Mouse (Mus musculus) CD4-positive helper T cell, adult 2 months (primary cell): Measurements from ENCODE around the gene Mief2.

Experiments
- DNase-seq: peaks from one replicate; pipeline ENCODE4 v3.0.0-alpha.2; 2012; ENCODE audit warnings: low read depth, missing footprints, low spot score

Mief2 gene

DNA sequence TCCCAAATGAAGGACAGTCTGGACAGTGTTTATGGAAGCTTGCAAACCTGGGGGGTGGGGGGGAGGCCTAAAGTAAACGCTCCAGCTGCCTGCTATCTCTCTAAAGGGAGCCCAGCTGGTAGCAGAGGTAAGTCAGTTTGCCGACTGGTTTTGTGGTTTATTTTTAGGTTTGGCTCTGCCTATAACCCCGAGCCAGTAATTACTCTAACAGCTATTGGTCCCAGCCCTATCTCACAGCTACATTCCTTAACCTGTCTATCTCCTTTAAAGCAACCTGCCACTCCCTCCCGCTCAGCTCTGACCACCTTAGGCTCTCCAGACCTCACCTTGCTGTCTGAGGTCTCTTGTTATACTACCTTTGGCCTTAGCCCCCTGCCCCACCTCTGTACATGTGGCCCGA is 8.9 kb upstream of the Mief2 start:
- DNase-seq, result no peak

DNA sequence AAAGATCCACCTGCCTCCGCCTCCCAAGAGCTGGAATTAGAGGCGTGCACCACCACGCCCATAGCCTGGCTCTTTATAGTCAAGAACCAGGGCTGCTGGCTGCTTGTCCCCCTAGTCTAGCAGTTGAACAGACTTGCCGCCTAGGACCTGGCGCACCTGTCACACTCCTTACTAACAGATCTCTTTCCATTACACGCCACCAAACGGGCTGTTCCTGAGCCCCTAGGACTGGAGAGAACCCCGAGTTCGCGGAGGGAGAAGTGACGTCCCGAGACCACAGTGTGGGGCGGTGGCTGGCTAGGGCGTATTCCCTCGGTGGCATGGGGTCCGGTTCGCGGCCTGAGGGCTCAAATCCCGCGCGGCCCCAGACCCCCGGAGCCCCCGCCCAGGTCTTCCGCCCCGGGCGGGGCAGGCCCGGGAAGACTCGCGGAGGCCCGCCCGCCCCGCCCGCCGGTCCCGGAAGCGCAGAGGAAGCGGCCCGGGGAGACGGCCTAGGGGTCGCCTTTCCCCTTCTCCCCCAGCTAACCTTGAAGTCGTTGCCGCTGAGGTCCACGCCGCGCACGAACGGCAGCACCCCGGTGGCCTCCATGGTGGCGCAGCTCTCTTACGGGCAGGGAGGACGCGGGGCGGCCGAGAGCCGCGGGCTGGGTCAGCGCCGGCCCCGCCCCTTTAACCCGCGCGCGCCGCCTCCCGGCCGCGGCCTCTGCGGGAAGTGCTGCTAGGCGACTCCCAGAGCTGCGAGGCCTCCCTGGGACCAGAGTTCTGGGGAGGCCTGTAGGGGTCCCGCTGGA is 1.4 kb upstream of the Mief2 start, which contains the start of gene Flii:
TSS of gene Flii (minus strand) at position 663 of the 791 bp plus-strand sequence.
- peak; percentile 87 for DNase-seq

DNA sequence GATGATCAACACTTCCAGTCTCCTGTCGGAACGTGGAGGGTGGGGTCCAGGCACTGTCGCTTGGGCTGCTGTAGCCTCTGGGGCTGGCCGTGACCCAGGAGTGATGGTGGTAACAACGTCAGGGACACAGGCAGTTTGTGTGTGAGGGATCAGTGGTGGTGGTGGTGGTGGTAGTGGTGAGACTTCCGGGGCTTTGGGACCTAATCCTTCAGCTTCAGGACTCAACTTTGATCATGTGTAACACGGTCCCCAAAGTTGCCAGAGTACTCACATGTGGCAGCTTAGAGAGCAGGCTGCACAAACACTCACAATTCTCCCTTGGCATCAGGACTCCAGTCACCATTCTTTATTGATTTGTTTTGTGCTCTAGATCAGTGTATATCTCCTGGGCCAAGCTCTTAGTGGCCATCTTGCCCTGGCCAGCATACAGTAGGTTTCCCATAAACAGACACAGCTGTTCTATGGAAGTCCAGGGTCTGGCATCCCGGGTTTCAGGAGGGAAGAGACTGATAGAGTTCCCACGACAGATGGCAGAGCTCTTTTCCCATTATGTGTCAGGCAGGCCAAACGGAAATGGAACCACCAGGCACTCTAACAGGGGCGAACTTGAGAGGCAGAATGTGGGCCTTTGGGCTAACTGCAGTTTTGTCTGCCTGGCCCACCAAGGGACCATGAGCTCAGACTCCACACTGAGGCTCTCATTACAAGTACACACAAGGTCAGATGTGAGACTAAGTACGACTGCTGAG is 632 bp upstream of the Mief2 start:
- DNase-seq, result no peak

DNA sequence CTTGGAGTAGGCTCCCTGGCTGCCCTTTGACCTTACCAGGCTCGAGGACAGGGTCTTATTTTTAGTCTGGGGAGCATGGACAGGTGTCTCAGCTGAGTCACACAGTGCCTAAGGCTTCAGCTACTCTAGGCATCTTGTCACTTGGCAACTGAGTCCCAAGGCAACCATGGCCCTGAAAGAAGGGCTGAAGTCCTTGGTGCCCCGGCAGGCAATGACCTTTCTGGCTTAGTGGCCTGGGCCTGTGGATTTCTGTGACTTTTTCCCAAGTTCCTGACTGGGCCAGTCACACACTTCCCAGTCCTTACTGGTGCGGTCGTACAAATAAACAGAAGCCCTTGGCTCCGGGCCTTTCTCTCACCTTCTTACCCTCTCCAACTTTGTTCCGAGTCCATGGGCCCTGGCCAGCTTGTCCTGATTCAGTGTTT is 1.0 kb downstream of the Mief2 start:
- DNase-seq, result no peak

DNA sequence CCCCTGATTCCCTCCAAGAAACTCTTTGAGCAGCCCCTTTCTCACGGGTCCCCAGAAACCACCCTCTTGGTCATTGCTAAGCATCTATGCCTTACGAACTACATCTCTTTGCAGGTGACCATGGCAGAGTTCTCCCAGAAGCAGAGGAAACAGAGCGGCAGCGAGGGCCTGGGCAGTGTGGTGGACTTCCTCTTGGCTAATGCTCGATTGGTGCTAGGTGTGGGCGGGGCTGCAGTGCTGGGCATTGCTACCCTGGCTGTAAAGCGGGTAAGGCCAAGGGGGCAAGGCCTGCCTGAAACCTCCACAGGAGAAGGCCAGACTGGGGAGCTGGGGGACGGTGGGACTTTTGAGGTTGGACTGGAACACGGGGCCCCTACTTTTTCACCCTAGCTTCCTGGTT is 2.0 kb downstream of the Mief2 start:
- no peak for DNase-seq

DNA sequence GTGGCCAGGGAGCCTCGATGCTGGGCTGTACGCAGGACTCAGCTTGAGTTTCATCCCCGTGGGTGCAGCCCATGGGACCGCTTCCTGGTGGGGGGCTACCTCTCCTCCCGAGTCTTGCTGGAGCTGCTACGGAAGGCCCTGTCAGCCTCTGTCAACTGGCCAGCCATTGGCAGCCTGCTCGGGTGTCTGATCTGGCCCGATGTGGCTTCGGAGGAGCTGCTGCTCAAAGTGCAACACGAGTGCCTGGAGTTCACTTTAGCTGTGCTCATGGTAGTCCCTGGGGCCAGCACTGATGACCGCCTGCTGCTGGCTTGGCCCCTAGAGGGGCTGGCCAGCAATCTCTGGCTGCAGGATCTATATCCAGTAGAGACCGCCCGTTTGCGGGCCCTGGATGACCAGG is 3.1 kb downstream of the Mief2 start:
- DNase-seq, result no peak

DNA sequence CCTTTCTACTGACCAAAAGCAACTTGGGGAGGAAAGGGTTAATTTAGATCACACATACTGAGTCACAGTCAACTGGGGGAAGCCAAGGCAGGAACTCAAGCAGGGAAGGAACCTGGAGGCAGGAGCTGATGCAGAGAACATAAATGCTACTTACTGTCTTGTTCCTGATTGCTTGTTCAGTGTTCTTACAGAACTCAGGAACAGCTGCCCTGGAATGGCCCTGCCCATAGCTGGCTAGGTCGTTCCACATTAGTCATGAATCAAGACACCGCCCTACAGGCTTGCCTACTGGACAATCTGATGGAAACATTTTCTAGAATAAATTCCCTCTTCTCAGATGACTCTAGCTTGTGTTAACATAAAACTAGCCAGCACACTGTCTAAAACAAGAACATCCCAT is 6.0 kb downstream of the Mief2 start:
- no peak for DNase-seq

DNA sequence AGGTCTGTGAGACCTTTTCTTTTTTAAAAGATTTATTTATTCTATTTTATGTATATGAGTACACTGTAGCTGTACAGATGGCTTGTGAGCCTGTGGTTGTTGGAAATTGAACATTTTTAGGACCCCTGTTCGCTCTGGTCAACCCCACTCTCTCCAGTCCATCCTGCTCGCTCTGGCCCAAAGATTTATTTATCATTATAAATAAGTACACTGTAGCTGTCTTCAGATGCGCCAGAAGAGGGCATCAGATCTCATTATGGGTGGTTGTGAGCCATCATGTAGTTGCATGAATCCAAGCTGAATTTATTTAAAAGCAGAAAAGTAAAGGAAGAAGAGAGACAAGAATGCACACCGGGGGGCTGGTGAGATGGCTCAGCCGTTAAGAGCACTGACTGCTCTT is 7.0 kb downstream of the Mief2 start:
- DNase-seq, result no peak

DNA sequence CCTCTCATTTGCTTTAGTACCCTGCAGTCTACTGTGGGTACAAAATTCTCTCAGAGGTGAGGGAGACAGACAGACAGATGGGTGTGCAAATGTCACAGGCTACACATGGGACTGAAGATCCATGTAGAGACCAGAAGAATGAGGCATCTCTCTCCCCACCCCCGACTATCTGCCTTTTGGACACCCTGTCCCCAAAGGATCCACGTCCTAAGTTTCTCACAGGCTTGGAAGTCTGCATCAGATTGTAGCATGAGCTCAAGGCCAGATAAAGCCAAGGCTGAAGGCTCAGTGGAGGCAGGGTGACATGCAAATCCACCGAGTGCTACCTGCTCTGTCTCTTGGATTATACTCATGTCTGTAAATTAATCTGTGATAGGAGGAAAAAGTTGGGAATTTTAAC is 8.3 kb downstream of the Mief2 start:
- no peak for DNase-seq

DNA sequence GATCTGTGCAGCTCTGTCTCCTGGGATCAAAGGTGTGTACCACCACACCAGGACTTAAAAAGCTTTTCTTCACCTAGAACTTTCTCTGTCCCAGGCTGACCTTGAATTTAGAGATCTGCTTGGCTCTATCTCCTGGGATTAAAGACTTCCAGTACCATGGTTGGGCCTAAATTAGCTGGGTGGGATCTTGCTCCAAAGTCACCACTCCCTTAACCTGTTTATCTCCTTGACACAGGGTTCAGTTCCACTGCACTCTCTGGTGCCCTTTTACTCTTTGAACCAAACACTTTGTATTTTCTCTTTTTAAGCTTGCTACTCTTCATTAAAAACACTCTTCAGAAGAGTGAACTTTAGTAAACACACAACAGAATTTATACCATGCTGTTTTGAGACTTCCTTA is 9.3 kb downstream of the Mief2 start:
- no peak for DNase-seq

DNA sequence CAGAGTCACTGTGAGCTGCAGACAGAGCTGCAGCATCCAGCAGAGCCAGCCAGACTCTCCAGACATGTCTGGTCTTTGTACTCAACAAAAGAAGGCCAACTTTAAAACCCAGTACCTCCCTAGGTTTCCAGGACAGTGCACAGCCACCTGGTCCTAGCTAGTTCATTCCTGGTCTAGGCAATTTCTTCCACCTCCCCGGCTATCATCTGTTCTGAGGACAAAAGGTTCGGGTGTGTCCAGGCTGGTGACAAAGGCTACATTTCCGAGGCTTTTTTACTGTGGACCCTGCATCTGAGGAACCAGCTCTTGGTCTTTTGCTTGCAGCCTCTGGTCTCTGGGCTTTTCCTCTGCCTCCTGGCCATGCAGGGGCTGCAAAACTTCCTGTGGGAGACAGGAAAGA is 12.1 kb downstream of the Mief2 start:
- no peak for DNase-seq

DNA sequence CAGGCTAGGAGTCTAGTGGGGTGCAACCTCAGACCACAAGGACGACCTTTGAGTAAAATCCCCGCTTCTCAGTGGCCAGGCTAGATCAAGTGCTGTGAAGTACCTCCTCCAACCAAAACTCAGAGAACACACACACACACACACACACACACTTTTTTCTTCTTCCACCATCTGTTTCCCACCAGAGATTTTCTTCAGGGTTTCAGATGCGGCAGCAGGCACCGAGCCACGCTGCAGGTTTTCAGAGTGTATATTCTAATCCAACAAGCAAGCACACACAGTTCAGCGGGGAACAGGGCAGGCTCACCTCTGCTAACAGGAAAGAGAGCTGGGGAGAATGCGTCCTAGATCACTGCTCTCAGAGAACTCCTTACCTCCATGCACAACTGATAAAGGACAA is 27.4 kb downstream of the Mief2 start:
- DNase-seq, result no peak

DNA sequence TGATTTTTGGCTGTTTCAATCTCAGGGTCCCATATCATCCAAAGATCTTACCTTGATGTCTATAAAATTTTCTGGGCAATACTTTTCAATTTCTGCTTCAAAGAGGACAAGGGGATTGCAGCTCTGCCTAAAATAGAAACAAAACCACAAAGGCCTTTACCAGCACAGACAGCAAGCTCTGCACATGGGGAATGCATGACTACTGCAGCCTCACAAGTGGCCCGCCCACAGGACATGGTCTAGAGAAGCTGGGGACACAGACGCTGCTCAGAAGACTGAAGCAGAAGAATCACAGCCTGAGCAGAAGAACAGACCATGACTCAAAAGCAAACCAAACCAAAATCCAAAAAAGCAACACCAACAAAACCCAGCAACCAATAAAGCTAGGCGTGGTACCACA is 33.5 kb downstream of the Mief2 start:
- no peak for DNase-seq

DNA sequence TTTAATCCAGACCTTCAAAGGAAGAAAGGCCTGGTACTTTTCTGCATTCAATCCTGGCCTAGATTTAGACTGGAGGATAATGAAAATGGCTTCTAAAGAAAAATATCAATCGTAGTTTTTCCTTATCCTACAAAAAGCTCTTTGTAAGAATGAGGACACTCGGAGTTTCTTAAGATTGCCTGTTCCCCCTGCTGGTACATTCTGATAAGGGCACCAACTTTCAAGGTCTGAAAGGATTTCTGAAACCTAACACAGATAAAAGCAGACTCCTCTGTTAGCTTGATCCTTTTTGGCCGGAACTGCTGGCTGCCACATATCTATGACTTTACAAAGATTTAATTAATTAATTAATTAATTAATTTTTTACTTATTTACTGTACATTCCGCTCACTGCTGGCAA is 38.8 kb downstream of the Mief2 start:
- no peak for DNase-seq

DNA sequence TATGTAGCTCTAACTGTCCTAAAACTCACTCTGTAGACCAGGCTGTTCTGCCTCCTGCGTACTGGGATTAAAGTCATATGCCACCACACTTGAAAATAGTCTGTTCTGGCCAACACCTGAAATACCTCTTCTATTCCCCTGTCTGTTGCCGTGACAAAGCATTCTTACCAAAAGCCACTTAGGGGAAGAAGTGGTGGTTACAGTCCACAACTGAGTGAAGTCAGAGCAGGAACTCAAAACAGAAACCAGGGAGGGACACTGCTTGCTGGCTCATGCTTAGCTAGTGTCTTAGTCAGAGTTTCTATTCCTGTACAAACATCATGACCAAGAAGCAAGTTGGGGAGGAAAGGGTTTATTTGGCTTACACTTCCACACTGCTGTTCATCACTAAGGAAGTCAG is 41.1 kb downstream of the Mief2 start:
- no peak for DNase-seq

DNA sequence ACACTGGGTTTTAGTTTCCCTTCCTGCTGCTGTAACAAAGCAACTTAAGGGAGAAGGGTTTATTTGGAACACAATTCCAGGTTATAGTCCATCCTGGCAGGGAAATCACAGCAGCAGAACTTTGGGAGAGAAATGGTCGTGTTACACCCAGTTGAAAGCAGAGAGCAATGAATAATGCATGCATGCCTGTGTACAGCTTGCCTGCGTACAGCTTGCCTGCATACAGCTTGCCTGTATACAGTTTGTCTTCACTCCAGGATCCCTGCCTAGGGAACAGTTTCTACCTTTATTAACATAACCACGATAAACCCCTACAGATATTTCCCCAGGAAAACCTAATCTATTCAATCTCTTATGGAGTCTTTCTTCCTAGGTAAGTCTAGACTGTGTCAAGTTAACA is 42.6 kb downstream of the Mief2 start:
- no peak for DNase-seq

DNA sequence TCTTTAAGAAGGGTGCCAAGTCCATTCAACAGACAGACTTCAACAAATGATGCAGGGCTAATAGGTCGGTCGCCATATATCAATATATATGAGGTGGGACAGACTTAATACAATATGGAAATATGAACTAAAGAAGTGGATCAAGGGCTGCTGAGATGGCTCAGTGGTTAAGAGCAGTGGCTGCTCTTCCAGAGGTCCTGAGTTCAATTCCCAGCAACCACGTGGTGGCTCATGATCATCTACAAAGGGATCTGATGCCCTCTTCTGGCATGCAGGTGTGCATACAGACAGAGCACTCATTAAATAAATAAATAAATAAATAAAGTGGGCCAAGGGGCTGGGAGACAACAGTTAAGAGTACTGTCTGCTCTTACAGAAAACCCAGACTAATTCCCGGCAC is 44.0 kb downstream of the Mief2 start:
- no peak for DNase-seq

DNA sequence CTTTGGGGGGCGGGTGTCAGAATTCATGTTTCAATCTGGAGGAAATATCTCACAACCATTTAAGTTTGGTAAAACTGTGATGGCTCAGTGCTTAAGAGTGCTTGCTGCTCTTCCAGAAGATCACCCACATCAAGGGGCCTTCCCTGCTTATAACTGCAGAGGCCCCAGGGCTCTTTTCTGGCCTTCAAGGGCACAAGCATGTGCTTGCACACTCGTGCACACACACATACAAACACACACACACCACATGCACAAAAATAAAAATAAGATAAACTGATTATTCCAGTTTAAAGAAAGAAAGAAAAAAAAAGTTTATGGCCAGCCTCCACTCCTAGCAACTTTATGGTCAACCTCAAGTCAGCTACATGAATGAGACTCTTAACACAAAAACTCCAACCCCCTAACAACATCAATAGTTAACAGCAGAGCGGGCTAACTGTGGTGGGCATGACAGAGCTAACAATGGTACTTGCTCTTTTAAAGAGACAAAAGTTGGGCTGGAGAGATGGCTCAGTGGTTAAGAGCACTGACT is 46.0 kb downstream of the Mief2 start:
- no peak for DNase-seq

DNA sequence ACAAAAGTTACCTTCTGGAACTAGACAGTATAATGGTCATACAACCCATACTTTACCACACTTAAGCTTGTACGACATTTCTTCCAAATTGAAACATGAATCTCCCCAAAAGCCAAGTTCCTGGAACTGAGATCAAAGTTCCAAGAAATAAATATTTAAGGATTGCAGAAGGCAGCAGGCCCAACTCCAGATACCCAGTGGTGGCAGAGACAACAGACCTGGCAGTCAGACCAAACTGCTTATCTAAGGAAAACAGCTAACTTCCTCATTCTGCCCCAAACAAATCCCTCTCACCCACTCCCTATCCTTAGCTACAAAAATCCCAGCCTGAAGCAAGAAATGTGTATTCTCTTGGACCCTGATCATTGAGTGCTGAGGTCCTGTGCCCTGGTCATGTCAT is 46.6 kb downstream of the Mief2 start:
- DNase-seq, result no peak

DNA sequence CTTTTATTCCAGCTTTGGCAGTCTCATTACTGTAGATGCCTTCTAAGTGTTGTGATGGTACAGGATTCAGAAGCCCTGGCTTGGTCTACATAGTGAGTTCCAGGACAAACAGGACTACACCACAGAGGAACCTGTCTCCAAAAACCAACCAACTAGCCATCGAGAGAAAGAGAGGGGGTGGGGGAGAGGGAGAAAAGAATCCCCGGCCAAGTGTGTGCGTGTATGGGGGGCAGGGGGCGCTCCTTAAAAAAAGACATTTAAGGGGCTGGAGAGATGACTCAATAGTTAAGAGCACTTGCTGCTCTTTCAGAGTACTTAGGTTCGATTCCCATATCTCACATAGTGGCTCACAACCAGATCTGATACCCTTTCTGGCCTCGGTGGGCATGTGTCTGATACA is 47.4 kb downstream of the Mief2 start:
- no peak for DNase-seq

DNA sequence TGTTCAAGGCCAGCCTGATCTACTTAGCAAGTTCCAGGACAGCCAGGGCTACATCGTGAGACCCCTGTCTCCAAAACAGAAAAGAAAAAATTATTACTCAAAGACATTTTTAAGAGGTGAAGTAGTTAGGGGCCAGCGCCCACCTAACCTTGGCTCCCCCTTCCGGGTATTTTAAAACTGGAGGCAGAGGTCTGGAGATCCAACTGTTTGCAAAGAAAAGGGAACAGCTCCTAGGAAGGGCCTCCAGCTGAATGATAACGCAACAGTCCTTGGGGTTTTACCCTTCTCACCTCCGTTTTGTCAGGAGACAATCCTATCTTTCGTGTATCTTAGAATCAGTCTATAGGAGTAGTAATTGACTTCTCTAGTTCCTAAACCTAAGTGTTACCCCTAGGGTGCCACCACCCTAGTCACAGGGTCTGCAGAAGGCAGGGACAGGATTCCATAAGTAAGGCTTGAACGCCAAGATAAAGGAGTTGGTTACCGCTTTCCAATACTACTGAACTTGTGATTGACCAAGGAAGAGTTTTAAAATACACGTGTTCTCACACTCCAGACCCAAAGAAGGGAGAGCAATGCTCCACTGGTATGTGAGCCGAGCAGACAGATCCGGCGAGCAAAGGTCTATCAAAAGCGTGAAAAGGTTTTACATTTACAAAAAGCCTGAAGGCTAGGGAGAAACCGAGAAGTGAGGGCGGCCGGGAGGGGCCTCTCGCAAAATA is 48.1 kb downstream of the Mief2 start:
- DNase-seq, result no peak
